Mouse (Mus musculus): ENCODE measurements at regions not wholly inside any gene's neighbourhood (a gene's known extent, or its start where the extent isn't known, plus 50 kb on each side); places are given as distances from the start of the nearest gene placed in this dataset.

- TF ChIP-seq CTCF (IDR thresholded peaks at IDR 0.05; ENCODE audit: borderline replicate concordance, insufficient read depth, low read length) (no peak), POLR2A (IDR thresholded peaks at IDR 0.05; ENCODE audit: low read depth, low read length) (no peak)
These were observed 111.7 kb downstream of the Cdh26 start for GRCm38 (mm10) chr2:178542032-178542431.

Measured in embryonic fibroblast, embryonic 13.5 days (primary cell).